Mouse (Mus musculus) embryonic fibroblast, embryonic 13.5 days (primary cell): Measurements from ENCODE around the gene Antxr2.

ENCODE experiments used
- CTCF ChIP-seq: IDR thresholded peaks from 2 replicates; pipeline ENCODE4 v1.5.1; 2011; ENCODE audit warnings: mild to moderate bottlenecking, control low read depth, low read length, moderate library complexity, borderline replicate concordance; ENCODE audit not compliant: insufficient read depth
- POLR2A ChIP-seq: IDR thresholded peaks from 2 replicates; pipeline ENCODE4 v1.6.1; 2011; ENCODE audit warnings: low read depth, mild to moderate bottlenecking, control low read depth, low read length, moderate library complexity

GRCm38 (mm10) chr5:98019396-98019795 is 11.4 kb downstream of the Antxr2 start:
- TF ChIP-seq CTCF = no peak
- no peak for TF ChIP-seq POLR2A
